Mouse (Mus musculus) CH12.LX (cell line): ENCODE measurements around the gene Rnd3. TPM values are rescaled to one million over a fixed set of nuclear protein-coding genes. Genes with fewer than 3 reads are reported as not detected.

ENCODE experiments used
- DNase-seq: peaks from one replicate; pipeline ENCODE4 v3.0.0-alpha.2; 2013; ENCODE audit errors: extremely low read depth
- H3K27ac ChIP-seq: 2 replicates; pipeline ENCODE4 v1.5.1; 2012; ENCODE audit warnings: low read depth, mild to moderate bottlenecking, control low read depth, moderate library complexity; ENCODE audit not compliant: insufficient read depth
- H3K27me3 ChIP-seq: replicated peaks from 2 replicates; pipeline ENCODE3; 2012; ENCODE audit warnings: inconsistent platforms
- H3K36me3 ChIP-seq, 2 experiments: replicated peaks in 1 of 2; 2 replicates each; pipeline versions ENCODE3 to v1.6.1; 2012; ENCODE audit warnings: inconsistent platforms in 1 of 2, low read length in 1 of 2, mild to moderate bottlenecking in 1 of 2, mixed read lengths in 1 of 2, moderate library complexity in 1 of 2; ENCODE audit not compliant: control insufficient read depth in 1 of 2, insufficient read depth in 1 of 2
- H3K4me1 ChIP-seq, 2 experiments: 2 replicates each; pipeline ENCODE4 v1.6.1; 2012; ENCODE audit warnings: inconsistent platforms in 1 of 2, moderate library complexity in 1 of 2; ENCODE audit not compliant: insufficient read depth in 2 of 2, control insufficient read depth in 1 of 2
- H3K4me2 ChIP-seq: 2 replicates; pipeline ENCODE4 v1.6.1; 2012; ENCODE audit warnings: low read depth, mild to moderate bottlenecking, control low read depth; ENCODE audit not compliant: poor library complexity, insufficient read depth, severe bottlenecking
- H3K4me3 ChIP-seq, 3 experiments: fragments of 150-350 bp in 1 of 3; sonication (generic) in 1 of 3; replicated peaks in 1 of 3; 2 replicates each; pipeline versions ENCODE3 to v1.5.1; 2011 to 2012; ENCODE audit warnings: low read depth in 2 of 3, low read length in 2 of 3, mild to moderate bottlenecking in 2 of 3, moderate library complexity in 2 of 3, control low read depth in 1 of 3, improper control_type of control experiment in 1 of 3, inconsistent platforms in 1 of 3, mixed read lengths in 1 of 3; ENCODE audit not compliant: poor library complexity in 1 of 3
- H3K79me2 ChIP-seq: replicated peaks from 2 replicates; pipeline ENCODE4 v1.6.1; 2012; ENCODE audit warnings: mild to moderate bottlenecking, moderate library complexity; ENCODE audit not compliant: control insufficient read depth, poor library complexity, insufficient read depth, severe bottlenecking; ENCODE audit errors: extremely low read depth
- H3K9ac ChIP-seq: 2 replicates; pipeline ENCODE4 v1.6.1; 2012; ENCODE audit warnings: low read depth, mild to moderate bottlenecking, control low read depth, moderate library complexity; ENCODE audit not compliant: insufficient read depth
- H3K9me3 ChIP-seq: replicated peaks from 2 replicates; pipeline ENCODE3; 2012; ENCODE audit warnings: low read length, inconsistent platforms, mixed read lengths
- BHLHE40 ChIP-seq: IDR thresholded peaks from 2 replicates; pipeline ENCODE4 v1.6.1; 2011; ENCODE audit warnings: mild to moderate bottlenecking, low read depth, low read length, improper control_type of control experiment
- CTCF ChIP-seq, 2 experiments: IDR thresholded peaks in 1 of 2; conservative IDR thresholded peaks in 1 of 2; 2 replicates each; pipeline ENCODE4 v1.5.1; 2011 to 2012; ENCODE audit warnings: low read depth in 2 of 2, low read length in 2 of 2, improper control_type of control experiment in 1 of 2, inconsistent platforms in 1 of 2, mild to moderate bottlenecking in 1 of 2, moderate library complexity in 1 of 2
- E2F4 ChIP-seq: IDR thresholded peaks from 2 replicates; pipeline ENCODE4 v1.6.1; 2011; ENCODE audit warnings: low read depth, low read length, improper control_type of control experiment; ENCODE audit not compliant: insufficient replicate concordance
- ELF1 ChIP-seq: IDR thresholded peaks from 2 replicates; pipeline ENCODE4 v1.6.1; 2014; ENCODE audit warnings: low read depth, mild to moderate bottlenecking, inconsistent platforms, low read length, improper control_type of control experiment
- EP300 ChIP-seq: IDR thresholded peaks from 2 replicates; pipeline ENCODE4 v1.6.1; 2011; ENCODE audit warnings: low read length, improper control_type of control experiment
- ETS1 ChIP-seq: conservative IDR thresholded peaks from 2 replicates; pipeline ENCODE4 v1.6.1; 2012; ENCODE audit warnings: low read depth, mild to moderate bottlenecking, inconsistent platforms, low read length, improper control_type of control experiment, moderate library complexity
- GABPA ChIP-seq: IDR thresholded peaks from 2 replicates; pipeline ENCODE4 v1.6.1; 2012; ENCODE audit warnings: low read depth, low read length, improper control_type of control experiment, inconsistent platforms; ENCODE audit not compliant: insufficient replicate concordance
- IRF4 ChIP-seq: IDR thresholded peaks from 2 replicates; pipeline ENCODE4 v1.6.1; 2014; ENCODE audit warnings: low read depth, mild to moderate bottlenecking, inconsistent platforms, low read length, improper control_type of control experiment
- JUND ChIP-seq: conservative IDR thresholded peaks from 2 replicates; pipeline ENCODE4 v1.6.1; 2011; ENCODE audit warnings: low read depth, low read length, improper control_type of control experiment
- KAT2A ChIP-seq: IDR thresholded peaks from 2 replicates; pipeline ENCODE4 v1.6.1; 2012; ENCODE audit warnings: low read length, improper control_type of control experiment, inconsistent platforms; ENCODE audit not compliant: insufficient replicate concordance
- MAZ ChIP-seq: IDR thresholded peaks from 2 replicates; pipeline ENCODE4 v1.6.1; 2012; ENCODE audit warnings: low read depth, mild to moderate bottlenecking, inconsistent platforms, low read length, improper control_type of control experiment, moderate library complexity
- MEF2A ChIP-seq: IDR thresholded peaks from 2 replicates; pipeline ENCODE4 v1.6.1; 2014; ENCODE audit warnings: low read depth, mild to moderate bottlenecking, inconsistent platforms, low read length, improper control_type of control experiment, borderline replicate concordance
- MXI1 ChIP-seq: IDR thresholded peaks from 2 replicates; pipeline ENCODE4 v1.6.1; 2011; ENCODE audit warnings: mild to moderate bottlenecking, low read depth, low read length, improper control_type of control experiment
- MYC ChIP-seq: IDR thresholded peaks from 2 replicates; pipeline ENCODE4 v1.6.1; 2011; ENCODE audit warnings: low read depth, mild to moderate bottlenecking, improper control_type of control experiment, low read length
- POLR2AphosphoS2 ChIP-seq: IDR thresholded peaks from 2 replicates; pipeline ENCODE4 v1.6.1; 2011; ENCODE audit warnings: low read depth, low read length, improper control_type of control experiment
- RAD21 ChIP-seq: IDR thresholded peaks from 2 replicates; pipeline ENCODE4 v1.6.1; 2011; ENCODE audit warnings: low read depth, mild to moderate bottlenecking, low read length, improper control_type of control experiment, moderate library complexity
- TCF12 ChIP-seq: IDR thresholded peaks from 2 replicates; pipeline ENCODE4 v1.6.1; 2014; ENCODE audit warnings: low read depth, mild to moderate bottlenecking, inconsistent platforms, low read length, improper control_type of control experiment
- UBTF ChIP-seq: IDR thresholded peaks from 2 replicates; pipeline ENCODE4 v1.6.1; 2012; ENCODE audit warnings: low read depth, mild to moderate bottlenecking, inconsistent platforms, low read length, improper control_type of control experiment, moderate library complexity
- USF1 ChIP-seq: IDR thresholded peaks from 2 replicates; pipeline ENCODE4 v1.6.1; 2014; ENCODE audit warnings: low read depth, mild to moderate bottlenecking, inconsistent platforms, low read length, improper control_type of control experiment
- USF2 ChIP-seq: conservative IDR thresholded peaks from 2 replicates; pipeline ENCODE4 v1.6.1; 2011; ENCODE audit warnings: low read depth, low read length, improper control_type of control experiment
- ZKSCAN1 ChIP-seq: IDR thresholded peaks from 2 replicates; pipeline ENCODE4 v1.6.1; 2012; ENCODE audit warnings: low read depth, inconsistent platforms, low read length, improper control_type of control experiment, borderline replicate concordance
- ZMIZ1 ChIP-seq: IDR thresholded peaks from 2 replicates; pipeline ENCODE4 v1.6.1; 2012; ENCODE audit warnings: low read depth, mild to moderate bottlenecking, inconsistent platforms, low read length, improper control_type of control experiment
- ZNF384 ChIP-seq: IDR thresholded peaks from 2 replicates; pipeline ENCODE4 v1.6.1; 2012; ENCODE audit warnings: low read depth, low read length, improper control_type of control experiment, inconsistent platforms
- dilution Hi-C: fragments of 300-500 bp; cut with MboI; formaldehyde crosslinking; loops from 2 replicates; pipeline ENCODE4 v1.14.3; 2020; ENCODE audit warnings: low sequenced_read_pairs; ENCODE audit not compliant: extremely low pct_unique_long_range_greater_than_20kb, extremely low pct_ligation_motif_present
- in situ Hi-C: fragments of 300-500 bp; cut with MboI; formaldehyde crosslinking; loops from 3 replicates; pipeline ENCODE4 v1.14.3; 2019; ENCODE audit warnings: low sequenced_read_pairs, low pct_ligation_motif_present, low pct_unique_long_range_greater_than_20kb, mixed read lengths
- polyA plus RNA-seq: library from polyadenylated mRNA; unstranded; fragments of >175 nt; gene quantifications from 2 replicates; pipeline ENCODE4 v1.2.1, GENCODE M21; 2012; ENCODE audit warnings: low read depth; ENCODE audit not compliant: insufficient read length
- total RNA-seq, 2 experiments: library from RNA; depleted of rRNA; stranded (reverse); fragments of 300-350 nt in 1 of 2; fragments of >200 nt in 1 of 2; gene quantifications; 2 replicates each; pipeline ENCODE4 v1.2.3; 2012 to 2014

Rnd3 gene
- total and polyA plus RNA-seq, 3 experiments: 0.08 to 1.5 (median 0.80) TPM

DNA sequence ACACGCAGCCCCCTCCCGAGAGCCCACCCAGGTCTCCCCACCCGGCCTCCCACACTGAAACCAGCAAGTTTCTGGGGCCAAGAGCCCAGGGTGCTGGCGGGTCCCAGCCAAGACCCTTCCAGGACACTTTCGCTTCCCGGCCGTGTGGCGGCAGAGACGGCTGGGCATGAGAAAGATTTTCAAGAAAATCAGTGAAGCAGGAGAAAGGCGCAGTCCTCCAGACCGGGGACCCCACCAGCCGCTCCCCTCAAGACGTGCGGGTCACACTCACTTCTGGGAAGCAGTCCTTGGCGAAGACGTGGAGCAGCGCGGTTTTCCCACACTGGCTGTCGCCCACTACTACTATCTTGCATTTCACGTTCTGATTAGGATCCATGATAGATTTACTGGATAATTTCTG lies 457 bp downstream of the Rnd3 start:
- Histone ChIP-seq H3K27me3 (peaks cover 6% of the 10 kb centered on the region), H3K4me2 (peak overlapping the region; percentile 87), H3K9ac (no peak overlapping the region), H3K9me3 (no peaks in the 10 kb centered on the region), H3K27ac (no peak overlapping the region), H3K79me2 (no peaks in the 10 kb centered on the region), H3K4me3 (peak overlapping the region in 2 of 3 experiments; percentile 36 to 60), H3K4me1 (peaks cover 0 to 6% of the 10 kb centered on the region in 2 experiments; a peak in 1 of 4 replicates), H3K36me3 (no peaks in the 10 kb centered on the region)
- TF ChIP-seq JUND (no peak), MAZ (no peak), USF1 (no peak), BHLHE40 (no peak), MXI1 (no peak), ZNF384 (no peak), UBTF (no peak), TCF12 (no peak), RAD21 (no peak), ZMIZ1 (no peak), CTCF (conservative IDR thresholded peaks at IDR 0.05 in 1 of 2, IDR thresholded peaks at IDR 0.05 in 1 of 2; ENCODE audit: low read depth in 2 of 2, low read length in 2 of 2) (no peak), POLR2AphosphoS2 (no peak), ELF1 (no peak), ETS1 (no peak)
- dilution Hi-C loops (no loop called here), in situ Hi-C loops (loop anchor here (25.0 kb wide), 1 partner anchor 836 kb away; no protein-coding TSS in a partner anchor)
- DNase-seq: peak; percentile 12

DNA sequence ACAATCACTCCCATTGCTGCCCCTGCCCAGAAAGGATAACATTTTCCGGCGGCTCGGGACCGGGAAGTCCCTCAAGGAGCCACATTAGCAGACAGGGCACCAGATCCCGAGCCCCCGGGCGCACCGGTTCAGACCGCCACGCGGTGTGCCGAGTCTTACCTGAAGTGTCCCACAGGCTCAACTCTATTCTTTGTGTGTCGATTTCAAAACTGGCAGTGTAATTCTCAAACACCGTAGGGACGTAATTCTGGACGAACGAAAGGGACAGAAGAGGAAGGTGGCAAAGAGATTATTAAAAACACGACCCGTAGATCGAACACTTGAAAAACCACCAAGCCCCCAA lies 875 bp downstream of the Rnd3 start:
- Histone ChIP-seq H3K9me3 (no peaks in the 10 kb centered on the region), H3K9ac (no peak overlapping the region), H3K27ac (no peak overlapping the region), H3K27me3 (peaks cover 6% of the 10 kb centered on the region), H3K4me1 (peaks cover 0 to 6% of the 10 kb centered on the region in 2 experiments; a peak in 1 of 4 replicates), H3K36me3 (no peaks in the 10 kb centered on the region), H3K4me3 (peak overlapping the region in 2 of 3 experiments; percentile 12 to 60), H3K4me2 (peak overlapping the region; percentile 87), H3K79me2 (no peaks in the 10 kb centered on the region)
- dilution Hi-C loops: no loop called here
- in situ Hi-C loops: loop anchor here (25.0 kb wide), 1 partner anchor 836 kb away; no protein-coding TSS in a partner anchor
- TF ChIP-seq IRF4 (no peak), ZMIZ1 (no peak), MEF2A (no peak), UBTF (no peak), JUND (no peak), ZKSCAN1 (no peak), TCF12 (no peak), MXI1 (no peak), ETS1 (no peak), CTCF (conservative IDR thresholded peaks at IDR 0.05 in 1 of 2, IDR thresholded peaks at IDR 0.05 in 1 of 2; ENCODE audit: low read depth in 2 of 2, low read length in 2 of 2) (no peak), E2F4 (no peak), MAZ (no peak), GABPA (no peak), EP300 (no peak), BHLHE40 (no peak), USF2 (no peak), KAT2A (no peak), MYC (no peak)
- peak; percentile 14 for DNase-seq
